Mouse (Mus musculus) C3H10T1/2 (cell line): Measurements from ENCODE around the gene Yif1a. TPM values are rescaled to one million over a fixed set of nuclear protein-coding genes. Genes with fewer than 3 reads are reported as not detected.

Source experiments
- polyA plus RNA-seq, 2 experiments: library from polyadenylated mRNA; unstranded; fragments of >200 nt; fragmentation: generic; extraction: Trizol; gene quantifications; one replicate each; pipeline ENCODE4 v1.2.1; 2012; ENCODE audit warnings: missing spikeins in 2 of 2

Gene Yif1a
- polyA plus RNA-seq: 100 to 1,000 TPM; 137 to 166 TPM

GRCm38 (mm10) chr19:5087884-5088728 is at the start of gene Yif1a:
TSS of gene Yif1a (plus strand) at chr19:5088538.

DNA sequence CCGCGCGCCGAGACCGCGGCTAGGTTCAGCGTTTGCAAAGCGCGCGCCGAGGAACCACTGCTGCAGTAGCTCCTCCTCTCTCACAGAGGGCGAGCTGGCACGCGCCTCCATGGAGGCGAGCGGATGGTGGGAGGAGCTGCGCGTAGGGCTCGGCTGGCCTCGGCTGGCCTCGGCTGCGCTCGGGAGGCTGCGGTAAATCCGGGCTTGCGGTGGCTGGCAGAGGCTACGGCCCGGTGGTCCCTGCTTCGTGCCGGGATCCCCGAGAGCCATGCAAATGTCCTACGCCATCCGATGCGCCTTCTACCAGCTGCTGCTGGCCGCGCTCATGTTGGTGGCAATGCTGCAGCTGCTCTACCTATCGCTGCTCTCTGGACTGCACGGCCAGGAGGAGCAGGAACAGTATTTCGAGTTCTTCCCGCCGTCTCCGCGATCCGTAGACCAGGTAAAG is 49.6 kb upstream of the Yif1a start, which contains the start of the genes B4gat1 and AC124502.3:
TSS of gene B4gat1 (plus strand) at position 118 of the 448 bp plus-strand sequence.
TSS of gene AC124502.3 (plus strand) at position 183 of the 448 bp plus-strand sequence.

GRCm38 (mm10) chr19:5040862-5041523 is 47.3 kb upstream of the Yif1a start, which contains the start of gene Brms1:
TSS of gene Brms1 (plus strand) at chr19:5041354.

GRCm38 (mm10) chr19:5050047-5050905 is 38.1 kb upstream of the Yif1a start, which contains the start of gene Rin1:
TSS of gene Rin1 (plus strand) at chr19:5050481.

GRCm38 (mm10) chr19:5067867-5068569 is 20.3 kb upstream of the Yif1a start, which contains the start of gene Cd248:
TSS of gene Cd248 (plus strand) at chr19:5068078.

DNA sequence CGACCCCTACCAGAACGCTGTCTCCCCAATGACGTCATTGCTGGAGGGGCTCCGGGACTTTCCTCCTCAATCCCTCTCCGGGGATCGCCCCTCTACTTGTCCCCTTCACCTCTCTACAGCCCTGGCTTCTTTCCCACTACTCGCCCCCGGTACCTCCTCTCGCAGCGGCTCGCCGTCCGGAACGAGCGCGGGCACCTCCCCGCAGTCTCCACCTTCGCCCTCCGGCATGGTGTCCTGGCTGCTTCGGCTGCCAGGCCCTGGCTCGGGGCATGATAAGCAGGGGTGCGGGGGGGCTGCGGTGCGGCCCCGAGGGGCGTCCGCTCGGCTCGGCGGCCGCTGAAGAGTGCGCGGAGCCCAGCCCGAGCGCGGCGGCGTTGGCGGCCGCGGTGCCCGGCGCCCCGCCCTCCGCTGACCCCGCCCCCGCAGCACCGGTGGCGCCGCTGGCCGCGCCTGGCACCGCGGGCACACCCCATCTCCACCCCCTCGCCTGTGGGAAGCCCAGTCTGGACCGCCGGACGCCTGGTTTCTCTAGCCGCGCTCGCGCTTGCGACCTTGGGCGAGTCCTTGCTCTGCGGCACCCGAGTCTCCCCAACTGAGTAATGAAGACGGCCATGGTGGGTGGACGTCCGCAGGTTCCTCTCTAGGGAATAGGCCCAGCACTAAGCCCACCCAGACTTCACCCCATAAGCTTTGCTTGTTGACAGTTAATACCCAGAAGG is 3.0 kb upstream of the Yif1a start, which contains the start of gene Tmem151a:
TSS of gene Tmem151a (minus strand) at position 387 of the 719 bp plus-strand sequence.

DNA sequence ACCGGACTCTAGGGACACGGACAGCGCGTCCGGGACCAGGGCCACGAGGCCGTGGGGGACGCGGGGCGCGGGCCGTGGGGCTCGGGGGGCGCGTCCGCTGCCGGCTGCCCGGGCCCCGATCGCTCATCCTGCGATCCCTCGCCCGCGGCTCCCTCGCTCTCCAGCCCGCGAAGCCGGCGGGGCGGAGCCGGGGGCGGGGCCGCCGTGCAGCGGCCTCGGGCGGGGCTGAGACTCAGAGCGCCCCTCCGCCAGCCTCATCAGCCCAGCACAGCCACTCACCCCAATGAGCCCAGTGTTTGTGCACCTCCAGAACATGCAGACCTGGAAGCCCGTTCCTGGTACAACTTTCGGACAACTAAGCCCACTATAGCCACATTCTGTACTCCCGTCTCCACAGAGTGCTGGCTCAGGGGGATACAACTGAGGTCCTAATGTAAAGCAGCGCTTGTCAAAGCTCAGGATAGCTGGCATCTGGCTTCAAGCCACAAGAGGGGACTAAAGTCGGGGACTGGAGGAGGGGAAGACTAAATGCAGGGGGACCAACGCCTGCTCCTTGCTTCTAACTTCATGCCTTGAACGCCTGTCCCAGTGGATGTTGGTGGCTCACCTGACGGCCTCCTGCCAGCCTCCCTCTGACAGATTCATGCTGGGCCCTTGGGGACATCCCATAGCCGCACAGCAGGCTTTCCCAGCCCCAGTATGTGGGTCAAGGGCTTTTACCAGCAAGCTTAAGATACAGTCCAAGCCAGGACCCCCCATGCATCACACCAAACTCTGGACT is 10.2 kb downstream of the Yif1a start, which contains the start of gene Cnih2:
TSS of gene Cnih2 (minus strand) at position 159 of the 781 bp plus-strand sequence.

GRCm38 (mm10) chr19:5106731-5107191 is 18.4 kb downstream of the Yif1a start, which contains the start of gene Rab1b:
TSS of gene Rab1b (minus strand) at chr19:5107072.

DNA sequence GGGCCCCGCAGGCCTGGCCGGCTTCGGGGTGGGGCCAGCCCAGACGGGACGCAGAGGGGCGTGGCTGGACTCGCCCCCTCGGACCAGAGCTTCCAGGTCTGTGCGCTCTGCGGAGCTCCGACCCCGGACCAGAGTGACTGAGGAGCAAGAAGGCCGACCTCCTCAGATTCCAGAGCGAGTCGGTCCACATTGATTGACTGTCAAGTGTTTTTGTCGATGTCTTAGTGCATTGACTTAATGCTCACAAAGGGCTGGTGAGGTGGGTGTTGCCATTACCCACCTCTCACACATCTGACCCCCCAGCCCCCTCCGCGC is 30.0 kb downstream of the Yif1a start, which contains the start of gene Klc2:
TSS of gene Klc2 (minus strand) at position 177 of the 315 bp plus-strand sequence.

Other genes starting within 250 kb of the Yif1a start
- 100 to 1,000 TPM in 1 of 2 experiments, 10 to 100 TPM in 1; 60.9 to 102 TPM for gene Ccs, start 249.2 kb upstream of the Yif1a start, polyA plus RNA-seq
- under 1 TPM; 0.02 to 0.20 TPM for gene Ccdc87, start 249.2 kb upstream of the Yif1a start, polyA plus RNA-seq
- gene Ctsf, start 233.4 kb upstream of the Yif1a start, polyA plus RNA-seq: 1 to 10 TPM in 1 of 2 experiments, under 1 TPM in 1; 0.18 to 2.1 TPM
- gene Actn3, start 210.6 kb upstream of the Yif1a start, polyA plus RNA-seq: 1 to 10 TPM; 2.6 to 6.1 TPM
- gene Zdhhc24, start 209.9 kb upstream of the Yif1a start, polyA plus RNA-seq: 10 to 100 TPM in 1 of 2 experiments, 1 to 10 TPM in 1; 2.9 to 13.9 TPM
- 1 to 10 TPM; 1.3 to 5.5 TPM for gene Bbs1, start 181.9 kb upstream of the Yif1a start, polyA plus RNA-seq
- 10 to 100 TPM; 78.5 to 79.8 TPM for gene Dpp3, start 160.3 kb upstream of the Yif1a start, polyA plus RNA-seq
- gene Peli3, start 145.4 kb upstream of the Yif1a start, polyA plus RNA-seq: 1 to 10 TPM; 3.2 to 4.7 TPM
- gene Mrpl11, start 126.4 kb upstream of the Yif1a start, polyA plus RNA-seq: 100 to 1,000 TPM in 1 of 2 experiments, 10 to 100 TPM in 1; 75.2 to 151 TPM
- under 1 TPM; 0.01 to 0.11 TPM for gene Npas4, start 98.2 kb upstream of the Yif1a start, polyA plus RNA-seq
- gene Slc29a2, start 64.7 kb upstream of the Yif1a start, polyA plus RNA-seq: 1 to 10 TPM; 1.3 to 1.5 TPM
- gene B4gat1, start 49.7 kb upstream of the Yif1a start, polyA plus RNA-seq: 10 to 100 TPM; 18.7 to 79.2 TPM
- gene AC124502.3, start 49.6 kb upstream of the Yif1a start, polyA plus RNA-seq: 1 to 10 TPM in 1 of 2 experiments, under 1 TPM in 1; 0.95 to 3.4 TPM
- 10 to 100 TPM; 43.2 to 81.1 TPM for gene Brms1, start 47.2 kb upstream of the Yif1a start, polyA plus RNA-seq
- 10 to 100 TPM; 14.9 to 21.8 TPM for gene Rin1, start 38.1 kb upstream of the Yif1a start, polyA plus RNA-seq
- gene Cd248, start 20.5 kb upstream of the Yif1a start, polyA plus RNA-seq: 100 to 1,000 TPM; 106 to 492 TPM
- 1 to 10 TPM; 3.1 to 4.6 TPM for gene Tmem151a, start 3.0 kb upstream of the Yif1a start, polyA plus RNA-seq
- 10 to 100 TPM in 1 of 2 experiments, 1 to 10 TPM in 1; 2.5 to 10.3 TPM for gene Cnih2, start 10.0 kb downstream of the Yif1a start, polyA plus RNA-seq
- gene Rab1b, start 18.5 kb downstream of the Yif1a start, polyA plus RNA-seq: 100 to 1,000 TPM; 192 to 232 TPM
- gene Klc2, start 30.0 kb downstream of the Yif1a start, polyA plus RNA-seq: 10 to 100 TPM; 16.7 to 20.6 TPM
- gene Pacs1, start 184.6 kb downstream of the Yif1a start, polyA plus RNA-seq: 10 to 100 TPM in 1 of 2 experiments, 1 to 10 TPM in 1; 7.7 to 24.1 TPM
- gene Sf3b2, start 206.9 kb downstream of the Yif1a start, polyA plus RNA-seq: 100 to 1,000 TPM; 155 to 206 TPM
- under 1 TPM; 0.01 to 0.04 TPM for gene Gal3st3, start 209.8 kb downstream of the Yif1a start, polyA plus RNA-seq
- under 1 TPM in 1 of 2 experiments, not detected in 1; 0.01 TPM for gene Catsper1, start 247.2 kb downstream of the Yif1a start, polyA plus RNA-seq